ENCODE assay signal across 8 mouse cellular contexts in the genomic region with DNA sequence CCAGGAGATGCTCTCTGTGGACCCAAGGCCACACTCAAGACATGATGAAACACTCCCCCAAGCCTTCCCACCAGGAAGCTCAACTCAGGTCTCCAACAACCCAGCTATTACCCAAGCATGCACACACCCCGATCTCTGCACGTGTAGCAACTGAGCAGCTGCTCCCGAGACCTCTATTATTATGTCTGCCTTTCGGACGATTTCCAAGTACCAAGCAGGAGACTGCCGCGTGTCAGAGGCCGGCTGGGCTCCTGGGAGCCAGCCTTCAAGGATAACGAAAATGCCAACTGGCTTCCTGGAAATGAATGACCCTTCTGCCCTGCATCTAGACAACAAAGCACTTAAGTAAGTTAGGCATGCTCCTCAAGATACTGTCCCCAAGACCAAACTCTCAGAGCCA. TPM values are rescaled to one million over a fixed set of nuclear protein-coding genes. Genes with fewer than 3 reads are reported as not detected.
DNase-seq lines count a peak whose midpoint lies in the region; ATAC-seq and TF ChIP-seq lines count a peak whose summit lies in the region.

No protein-coding gene starts in this region.

- H3K4me1 ChIP-seq in kidney, postnatal 0 days (replicated peaks; ENCODE audit: insufficient read depth, low read length): peaks cover 10% of the 10 kb centered on the region; the same call in 1 of the 2 replicates
- H3K4me1 ChIP-seq in embryonic facial prominence, embryonic 15.5 days: peaks cover 33% of the 10 kb centered on the region
- H3K4me1 ChIP-seq in hindbrain, postnatal 0 days (ENCODE audit: insufficient read depth, low read length): peaks cover 4% of the 10 kb centered on the region; the same call in 1 of the 2 replicates
- H3K4me1 ChIP-seq in neural tube, embryonic 12.5 days: peaks cover 21% of the 10 kb centered on the region

- 0 out of 2 replicates have a peak, but pooled peaks cover 5% of the 10 kb centered on the region for H3K36me3 ChIP-seq in kidney, postnatal 0 days (ENCODE audit: insufficient read depth, low read length)
- peaks cover 10% of the 10 kb centered on the region; the same call in 1 of the 2 replicates for H3K36me3 ChIP-seq in embryonic facial prominence, embryonic 15.5 days
- no peaks in the 10 kb centered on the region for H3K36me3 ChIP-seq in hindbrain, postnatal 0 days (ENCODE audit: insufficient read depth, low read length)
- H3K36me3 ChIP-seq in neural tube, embryonic 12.5 days: peaks cover 15% of the 10 kb centered on the region; the same call in 1 of the 2 replicates

- H3K9me3 ChIP-seq in kidney, postnatal 0 days (replicated peaks; ENCODE audit: low read length): no peaks in the 10 kb centered on the region
- no peaks in the 10 kb centered on the region for H3K9me3 ChIP-seq in embryonic facial prominence, embryonic 15.5 days (replicated peaks)
- H3K9me3 ChIP-seq in hindbrain, postnatal 0 days (ENCODE audit: low read length): no peaks in the 10 kb centered on the region
- no peaks in the 10 kb centered on the region for H3K9me3 ChIP-seq in neural tube, embryonic 12.5 days

- H3K27ac ChIP-seq in kidney, postnatal 0 days: peak overlapping the region; percentile 90
- H3K27ac ChIP-seq in embryonic facial prominence, embryonic 15.5 days (replicated peaks): peak overlapping the region; percentile 92
- peak overlapping the region; percentile 95; the same call in 1 of the 2 replicates for H3K27ac ChIP-seq in hindbrain, postnatal 0 days
- no peak overlapping the region for H3K27ac ChIP-seq in neural tube, embryonic 12.5 days

- peak overlapping the region; percentile 88 for H3K4me2 ChIP-seq in kidney, postnatal 0 days (ENCODE audit: low read length)
- peak overlapping the region; percentile 83 for H3K4me2 ChIP-seq in embryonic facial prominence, embryonic 15.5 days (replicated peaks)
- peak overlapping the region; percentile 93 for H3K4me2 ChIP-seq in hindbrain, postnatal 0 days (ENCODE audit: low read depth, low read length)
- peak overlapping the region; percentile 84 for H3K4me2 ChIP-seq in neural tube, embryonic 12.5 days (replicated peaks)

- WGBS in kidney, postnatal 0 days: 27% methylated on average over 9 of the region's 9 CpGs
- WGBS in embryonic facial prominence, embryonic 15.5 days: 34% methylated on average over 9 of the region's 9 CpGs
- WGBS in hindbrain, postnatal 0 days: 5% methylated on average over 9 of the region's 9 CpGs
- 48% methylated on average over 9 of the region's 9 CpGs for WGBS in neural tube, embryonic 12.5 days

- H3K4me3 ChIP-seq in kidney, postnatal 0 days (replicated peaks; ENCODE audit: low read depth, low read length): peak overlapping the region; percentile 76; the same call in 1 of the 2 replicates
- peak overlapping the region; percentile 83 for H3K4me3 ChIP-seq in embryonic facial prominence, embryonic 15.5 days (replicated peaks)
- H3K4me3 ChIP-seq in hindbrain, postnatal 0 days (ENCODE audit: low read length): peak overlapping the region; percentile 79
- peak overlapping the region; percentile 74 for H3K4me3 ChIP-seq in neural tube, embryonic 12.5 days

- H3K27me3 ChIP-seq in kidney, postnatal 0 days (ENCODE audit: insufficient read depth, low read length): no peaks in the 10 kb centered on the region
- H3K27me3 ChIP-seq in embryonic facial prominence, embryonic 15.5 days: no peaks in the 10 kb centered on the region
- H3K27me3 ChIP-seq in hindbrain, postnatal 0 days (ENCODE audit: insufficient read depth, low read length): no peaks in the 10 kb centered on the region
- no peaks in the 10 kb centered on the region for H3K27me3 ChIP-seq in neural tube, embryonic 12.5 days (replicated peaks)

- H3K9ac ChIP-seq in kidney, postnatal 0 days (ENCODE audit: low read depth, low read length): no peak overlapping the region; the same call in 1 of the 2 replicates
- 0 out of 2 replicates have a peak overlapping the region, but pooled peaks have one; percentile 82 for H3K9ac ChIP-seq in embryonic facial prominence, embryonic 15.5 days
- H3K9ac ChIP-seq in hindbrain, postnatal 0 days (replicated peaks; ENCODE audit: low read length): peak overlapping the region; percentile 91; the same call in 1 of the 2 replicates
- H3K9ac ChIP-seq in neural tube, embryonic 12.5 days: peak overlapping the region; percentile 93

- ATAC-seq in kidney, postnatal 0 days (replicated peaks; ENCODE audit: low FRiP score, low read depth): no peak
- no peak for ATAC-seq in embryonic facial prominence, embryonic 15.5 days (ENCODE audit: insufficient number of reproducible peaks, low FRiP score, low TSS enrichment, low read depth)
- ATAC-seq in hindbrain, postnatal 0 days: no peak
- ATAC-seq in neural tube, embryonic 12.5 days (ENCODE audit: low FRiP score, low read depth): no peak

- DNase-seq in kidney, postnatal 0 days (ENCODE audit: low spot score): peak; percentile 19
- no peak for DNase-seq in kidney, postnatal 36 days
- DNase-seq in hindbrain, postnatal 0 days (ENCODE audit: low spot score): peak; percentile 34
- no peak for DNase-seq in embryo, embryonic 10 days (ENCODE audit: low spot score)
- DNase-seq in adipocyte (ENCODE audit: low spot score): no peak
- DNase-seq in embryo, embryonic 11 days: no peak

- no peak for TF ChIP-seq CTCF in kidney, postnatal 0 days (IDR thresholded peaks at IDR 0.05; ENCODE audit: low read depth)
- no peak for TF ChIP-seq CTCF in hindbrain, postnatal 0 days (IDR thresholded peaks at IDR 0.05; ENCODE audit: low read depth)

RNA-seq across cellular contexts. Expression of gene Gtf2ird1, which starts 2.1 kb away (rescaled TPM):
- polyA plus RNA-seq in kidney, postnatal 0 days (2015; fragmentation: Nextera tagmentation; extraction: Ambion mirVana): 46.7 and 49.8 TPM in 2 replicates
- 114 and 123 TPM in 2 replicates for polyA plus RNA-seq in embryonic facial prominence, embryonic 15.5 days (2015; fragmentation: Nextera tagmentation; extraction: Ambion mirVana)
- total RNA-seq in hindbrain, postnatal 0 days (2014; rRNA removed): 46.4 and 54.4 TPM in 2 replicates
- 52.7 and 57.7 TPM in 2 replicates for polyA plus RNA-seq in hindbrain, postnatal 0 days (2015; fragmentation: Nextera tagmentation; extraction: Ambion mirVana)
- 79.8 and 84.6 TPM in 2 replicates for polyA plus RNA-seq in neural tube, embryonic 12.5 days (2016; fragmentation: Nextera tagmentation; extraction: Ambion mirVana)

Comparison
In these comparisons a context has a peak if more than half of its experiments do, and no peak if none do; other contexts are left out.
1. DNase-seq: peak in kidney, postnatal 0 days (single experiment) and hindbrain, postnatal 0 days (single experiment); none in kidney, postnatal 36 days (0 of 2), embryo, embryonic 10 days (single experiment), adipocyte (single experiment) and embryo, embryonic 11 days (single experiment).
2. Peak in every context shown above with its lines, with median percentiles within 50 percentile points of each other: H3K4me2 ChIP-seq and H3K4me3 ChIP-seq.